21 mouse cellular contexts compared by ENCODE assay signal in the genomic region with DNA sequence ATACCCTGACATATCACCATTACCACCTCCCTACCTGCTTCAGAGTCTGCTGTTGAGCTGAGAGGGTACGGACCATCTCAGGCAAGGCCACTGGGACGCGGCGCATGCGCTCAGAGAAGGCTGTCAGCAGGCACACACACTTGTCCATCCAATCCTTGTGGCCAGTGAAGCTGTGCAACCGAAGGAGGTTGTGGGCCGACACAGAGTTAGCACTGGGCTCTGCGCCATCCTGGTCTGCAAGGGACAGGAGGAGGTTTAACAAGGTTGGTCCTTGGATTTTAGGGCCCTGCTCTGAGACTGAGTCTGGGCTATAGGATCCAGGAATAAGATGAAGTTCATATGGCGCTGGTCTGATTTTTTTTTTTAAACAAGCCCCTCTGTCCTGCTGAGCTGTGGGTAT. TPM values are rescaled to one million over a fixed set of nuclear protein-coding genes. Genes with fewer than 3 reads are reported as not detected.
"Had no signal": no experiment of that assay in that cellular context is flagged by ENCODE, and none has a peak within 500 bp of the region (broad histone marks: within the 10 kb centered on the region; RNA-seq: fewer than 3 reads in every experiment).

No protein-coding gene starts in this region.

- ATAC-seq: liver, postnatal 0 days; lung, postnatal 0 days had no signal

- H3K27ac ChIP-seq: liver, embryonic 15.5 days; lung, embryonic 15.5 days; macrophage; neural tube, embryonic 12.5 days; stomach, embryonic 15.5 days; stomach, postnatal 0 days had no signal

- H3K4me1 ChIP-seq: liver, embryonic 15.5 days had no signal

- H3K9ac ChIP-seq: liver, embryonic 15.5 days; liver, postnatal 0 days; lung, embryonic 15.5 days; neural tube, embryonic 12.5 days; stomach, embryonic 15.5 days had no signal

- H3K4me3 ChIP-seq: liver, embryonic 15.5 days; lung, embryonic 15.5 days; neural tube, embryonic 12.5 days; stomach, embryonic 15.5 days had no signal

- H3K4me2 ChIP-seq: liver, embryonic 15.5 days; lung, embryonic 15.5 days; midbrain, embryonic 11.5 days; neural tube, embryonic 12.5 days; stomach, embryonic 15.5 days had no signal

- H3K36me3 ChIP-seq: liver, embryonic 15.5 days; lung, embryonic 15.5 days; neural tube, embryonic 12.5 days; stomach, embryonic 15.5 days had no signal

- H3K9me3 ChIP-seq: liver, embryonic 15.5 days; lung, embryonic 15.5 days; neural tube, embryonic 12.5 days; stomach, embryonic 15.5 days had no signal

- DNase-seq: liver, postnatal 0 days; lung, adult 2 months; lung, postnatal 14 days; lung, postnatal 36 days; midbrain, embryonic 14.5 days; right cerebral cortex, postnatal 14 days; thymus, adult 2 months; thymus, postnatal 25 days; thymus, postnatal 4 days had no signal

RNA-seq across cellular contexts. Expression of a gene that starts 5.6 kb away (rescaled TPM):
- total RNA-seq: megakaryocyte progenitor cell, adult 5-6 weeks; neutrophil, adult 5-6 weeks had no signal
- polyA plus RNA-seq: liver, embryonic 15.5 days; liver, postnatal 0 days; macrophage; midbrain, embryonic 11.5 days; neural tube, embryonic 12.5 days; spleen, adult 2 months had no signal

RNA-seq across cellular contexts. Expression of a gene that starts 6.4 kb away (rescaled TPM):
- total RNA-seq: megakaryocyte progenitor cell, adult 5-6 weeks; monocyte, adult 5-6 weeks; neutrophil, adult 5-6 weeks had no signal
- polyA plus RNA-seq: macrophage had no signal

RNA-seq across cellular contexts. Expression of a gene that starts 19.4 kb away (rescaled TPM):
- total RNA-seq: megakaryocyte progenitor cell, adult 5-6 weeks; monocyte, adult 5-6 weeks had no signal
- polyA plus RNA-seq: macrophage had no signal

RNA-seq across cellular contexts. Expression of a gene that starts 41.2 kb away (rescaled TPM):
- total RNA-seq: monocyte, adult 5-6 weeks; neutrophil, adult 5-6 weeks had no signal
- polyA plus RNA-seq: liver, embryonic 15.5 days had no signal
